ENCODE assay signal across 7 mouse cellular contexts in genomic region chr1:185329851-185330250, GRCm38 (mm10). TPM values are rescaled to one million over a fixed set of nuclear protein-coding genes. Genes with fewer than 3 reads are reported as not detected.
A peak's percentile ranks its signal among the peaks of the same experiment; 100 is the strongest.
DNase-seq lines count a peak whose midpoint lies in the region; ATAC-seq and TF ChIP-seq lines count a peak whose summit lies in the region.

No protein-coding gene starts in this region.

- peak overlapping the region; percentile 77; the same call in 1 of the 2 replicates for H3K4me2 ChIP-seq in intestine, embryonic 14.5 days (ENCODE audit: low read length)
- H3K4me2 ChIP-seq in intestine, embryonic 15.5 days (replicated peaks), result no peak overlapping the region; the same call in 1 of the 2 replicates
- H3K4me2 ChIP-seq in hindbrain, embryonic 14.5 days (replicated peaks), result peak overlapping the region; percentile 64; the same call in 1 of the 2 replicates
- peak overlapping the region; percentile 73; the same call in 1 of the 2 replicates for H3K4me2 ChIP-seq in midbrain, embryonic 13.5 days (replicated peaks)

- peak overlapping the region; percentile 98; the same call in 1 of the 2 replicates for H3K4me3 ChIP-seq in intestine, embryonic 14.5 days (ENCODE audit: low read depth, low read length)
- no peak overlapping the region for H3K4me3 ChIP-seq in intestine, embryonic 15.5 days (replicated peaks)
- peak overlapping the region; percentile 81 to 98 for H3K4me3 ChIP-seq in MEL (ENCODE audit: control insufficient read depth in 1 of 2, insufficient read depth in 1 of 2, low read depth in 2 of 2, low read length in 2 of 2)
- peak overlapping the region; percentile 66; the same call in 1 of the 2 replicates for H3K4me3 ChIP-seq in hindbrain, embryonic 14.5 days (replicated peaks; ENCODE audit: low read length)
- no peak overlapping the region for H3K4me3 ChIP-seq in midbrain, embryonic 13.5 days (replicated peaks)

- no peak for TF ChIP-seq POLR2A in MEL (IDR thresholded peaks at IDR 0.05; ENCODE audit: control insufficient read depth in 1 of 2, insufficient read depth in 1 of 2, low read depth in 1 of 2, low read length in 2 of 2, poor library complexity in 1 of 2)

- TF ChIP-seq RAD21 in MEL (IDR thresholded peaks at IDR 0.05; ENCODE audit: low read depth, low read length), result no peak

- H3K36me3 ChIP-seq in intestine, embryonic 14.5 days (ENCODE audit: control insufficient read depth, insufficient read depth, low read length), result peaks cover 25% of the 10 kb centered on the region
- peaks cover 10% of the 10 kb centered on the region; the same call in 1 of the 2 replicates for H3K36me3 ChIP-seq in intestine, embryonic 15.5 days
- peaks cover 3 to 10% of the 10 kb centered on the region in 2 experiments for H3K36me3 ChIP-seq in MEL (ENCODE audit: control insufficient read depth in 1 of 2, insufficient read depth in 2 of 2, low read length in 2 of 2)
- H3K36me3 ChIP-seq in hindbrain, embryonic 14.5 days (replicated peaks; ENCODE audit: control insufficient read depth, insufficient read depth), result peaks cover 16% of the 10 kb centered on the region
- H3K36me3 ChIP-seq in midbrain, embryonic 13.5 days, result peaks cover 20% of the 10 kb centered on the region

- TF ChIP-seq CTCF in MEL (IDR thresholded peaks at IDR 0.05 in 2 of 3, conservative IDR thresholded peaks at IDR 0.05 in 1 of 3; ENCODE audit: control insufficient read depth in 1 of 3, insufficient read depth in 1 of 3, low read depth in 2 of 3, low read length in 3 of 3, poor library complexity in 1 of 3, severe bottlenecking in 1 of 3), result no peak

- no peak for DNase-seq in intestine, embryonic 14.5 days (ENCODE audit: low spot score)
- DNase-seq in MEL (ENCODE audit: low read depth, low spot score), result no peak
- DNase-seq in hindbrain, embryonic 14.5 days (ENCODE audit: low spot score), result no peak
- DNase-seq in cerebellum, postnatal 36 days, result no peak
- DNase-seq in frontal cortex, postnatal 36 days (ENCODE audit: low spot score in 2 of 2), result no peak

- H3K79me2 ChIP-seq in MEL (ENCODE audit: control insufficient read depth, insufficient read depth, low read length, poor library complexity), result peaks cover 9% of the 10 kb centered on the region

- peaks cover 21% of the 10 kb centered on the region for H3K4me1 ChIP-seq in intestine, embryonic 14.5 days (replicated peaks; ENCODE audit: control insufficient read depth, insufficient read depth, low read length)
- H3K4me1 ChIP-seq in intestine, embryonic 15.5 days (replicated peaks), result no peaks in the 10 kb centered on the region
- H3K4me1 ChIP-seq in MEL (ENCODE audit: control insufficient read depth in 1 of 2, insufficient read depth in 2 of 2, low read length in 2 of 2), result peaks cover 2 to 11% of the 10 kb centered on the region in 2 experiments; a peak in 2 of 4 replicates
- peaks cover 20% of the 10 kb centered on the region for H3K4me1 ChIP-seq in hindbrain, embryonic 14.5 days (replicated peaks; ENCODE audit: control insufficient read depth, insufficient read depth, low read length)
- peaks cover 39% of the 10 kb centered on the region for H3K4me1 ChIP-seq in midbrain, embryonic 13.5 days (replicated peaks)

- H3K9ac ChIP-seq in intestine, embryonic 14.5 days (ENCODE audit: low read length), result no peak overlapping the region
- H3K9ac ChIP-seq in intestine, embryonic 15.5 days, result no peak overlapping the region
- H3K9ac ChIP-seq in MEL (ENCODE audit: control insufficient read depth, low read depth, low read length, poor library complexity, severe bottlenecking), result peak overlapping the region; percentile 69
- no peak overlapping the region for H3K9ac ChIP-seq in hindbrain, embryonic 14.5 days
- H3K9ac ChIP-seq in midbrain, embryonic 13.5 days (replicated peaks), result no peak overlapping the region

- no peaks in the 10 kb centered on the region for H3K9me3 ChIP-seq in intestine, embryonic 14.5 days (ENCODE audit: control insufficient read depth, low read length)
- no peaks in the 10 kb centered on the region for H3K9me3 ChIP-seq in intestine, embryonic 15.5 days
- no peaks in the 10 kb centered on the region for H3K9me3 ChIP-seq in MEL (replicated peaks; ENCODE audit: insufficient read depth, low read length)
- H3K9me3 ChIP-seq in hindbrain, embryonic 14.5 days (ENCODE audit: control insufficient read depth, low read length), result no peaks in the 10 kb centered on the region
- no peaks in the 10 kb centered on the region for H3K9me3 ChIP-seq in midbrain, embryonic 13.5 days

- 96% methylated on average over 8 of the region's 8 CpGs for WGBS in intestine, embryonic 14.5 days
- WGBS in intestine, embryonic 15.5 days, result 91% methylated on average over 8 of the region's 8 CpGs
- 91% methylated on average over 8 of the region's 8 CpGs for WGBS in hindbrain, embryonic 14.5 days
- WGBS in midbrain, embryonic 13.5 days, result 92% methylated on average over 8 of the region's 8 CpGs

- no peak for ATAC-seq in intestine, embryonic 14.5 days (replicated peaks; ENCODE audit: low FRiP score, low TSS enrichment, low read depth)
- no peak for ATAC-seq in intestine, embryonic 15.5 days
- ATAC-seq in hindbrain, embryonic 14.5 days (ENCODE audit: low FRiP score), result no peak
- ATAC-seq in midbrain, embryonic 13.5 days, result no peak

- H3K27me3 ChIP-seq in intestine, embryonic 14.5 days (replicated peaks; ENCODE audit: control insufficient read depth, insufficient read depth, low read length), result no peaks in the 10 kb centered on the region
- H3K27me3 ChIP-seq in intestine, embryonic 15.5 days (replicated peaks), result no peaks in the 10 kb centered on the region
- H3K27me3 ChIP-seq in MEL (ENCODE audit: control insufficient read depth in 1 of 2, insufficient read depth in 2 of 2, low read length in 2 of 2), result no peaks in the 10 kb centered on the region
- H3K27me3 ChIP-seq in hindbrain, embryonic 14.5 days (ENCODE audit: control insufficient read depth, insufficient read depth, low read length), result no peaks in the 10 kb centered on the region
- H3K27me3 ChIP-seq in midbrain, embryonic 13.5 days, result no peaks in the 10 kb centered on the region

- no peak for TF ChIP-seq EP300 in MEL (IDR thresholded peaks at IDR 0.05; ENCODE audit: low read depth in 1 of 2, low read length in 2 of 2)

- no peak overlapping the region for H3K27ac ChIP-seq in intestine, embryonic 14.5 days (ENCODE audit: low read depth)
- no peak overlapping the region for H3K27ac ChIP-seq in intestine, embryonic 15.5 days
- H3K27ac ChIP-seq in MEL (ENCODE audit: control insufficient read depth, low read depth, low read length), result peak overlapping the region; percentile 69
- H3K27ac ChIP-seq in hindbrain, embryonic 14.5 days, result no peak overlapping the region
- no peak overlapping the region for H3K27ac ChIP-seq in midbrain, embryonic 13.5 days

TF ChIP-seq in MEL, 35 proteins besides CTCF, POLR2A, EP300 and RAD21 (continues in another document):
- TF ChIP-seq MAX (IDR thresholded peaks at IDR 0.05; ENCODE audit: low read length) (no peak), GABPA (IDR thresholded peaks at IDR 0.05; ENCODE audit: low read depth, low read length) (no peak), TAL1 (IDR thresholded peaks at IDR 0.05; ENCODE audit: low read length) (no peak), ZMIZ1 (IDR thresholded peaks at IDR 0.05; ENCODE audit: low read depth, low read length) (no peak), TBP (IDR thresholded peaks at IDR 0.05; ENCODE audit: low read depth, low read length) (no peak), MEF2A (IDR thresholded peaks at IDR 0.05; ENCODE audit: extremely low read depth, insufficient replicate concordance, low read depth, low read length, poor library complexity, severe bottlenecking) (no peak), MAZ (IDR thresholded peaks at IDR 0.05; ENCODE audit: low read depth, low read length) (no peak), CHD2 (IDR thresholded peaks at IDR 0.05; ENCODE audit: low read length) (no peak), ELF1 (IDR thresholded peaks at IDR 0.05; ENCODE audit: low read depth, low read length) (no peak), CHD1 (IDR thresholded peaks at IDR 0.05; ENCODE audit: low read depth, low read length) (no peak), MYB (IDR thresholded peaks at IDR 0.05; ENCODE audit: low read depth, low read length) (no peak), UBTF (IDR thresholded peaks at IDR 0.05; ENCODE audit: borderline replicate concordance, insufficient read depth, low read depth, low read length) (no peak), JUND (IDR thresholded peaks at IDR 0.05; ENCODE audit: low read depth, low read length) (no peak), BHLHE40 (IDR thresholded peaks at IDR 0.05; ENCODE audit: borderline replicate concordance, low read depth, low read length) (no peak)

RNA-seq across cellular contexts. Expression of gene Iars2, which starts 0.7 kb away (rescaled TPM):
- 46.3 and 52.7 TPM in 2 replicates for polyA plus RNA-seq in intestine, embryonic 14.5 days (2014; fragmentation: Nextera tagmentation; extraction: Ambion mirVana)
- polyA plus RNA-seq in intestine, embryonic 15.5 days (2015; fragmentation: Nextera tagmentation; extraction: Ambion mirVana), result 61.9 and 66.9 TPM in 2 replicates
- total RNA-seq in MEL (2012; rRNA removed), result 36.9 and 39.9 TPM in 2 replicates
- polyA plus RNA-seq in MEL (2012; ENCODE audit: insufficient read depth in 1 of 2, insufficient read length in 2 of 2, low read depth in 1 of 2, low replicate concordance in 2 of 2, missing spikeins in 1 of 2), result 10 to 100 TPM in 1 of 2 experiments, not detected in 1; 43.9 TPM
- 18.4 and 21.4 TPM in 2 replicates for polyA plus RNA-seq in hindbrain, embryonic 14.5 days (2014; fragmentation: Nextera tagmentation; extraction: Ambion mirVana)
- polyA plus RNA-seq in midbrain, embryonic 13.5 days (2015; fragmentation: Nextera tagmentation; extraction: Ambion mirVana), result 19.4 and 19.9 TPM in 2 replicates

RNA-seq across cellular contexts. Expression of gene Bpnt1, which starts 2.1 kb away (rescaled TPM):
- 52.3 and 52.6 TPM in 2 replicates for polyA plus RNA-seq in intestine, embryonic 14.5 days (2014; fragmentation: Nextera tagmentation; extraction: Ambion mirVana)
- polyA plus RNA-seq in intestine, embryonic 15.5 days (2015; fragmentation: Nextera tagmentation; extraction: Ambion mirVana), result 210 and 233 TPM in 2 replicates
- 28.5 and 29.1 TPM in 2 replicates for total RNA-seq in MEL (2012; rRNA removed)
- polyA plus RNA-seq in MEL (2012; ENCODE audit: insufficient read depth in 1 of 2, insufficient read length in 2 of 2, low read depth in 1 of 2, low replicate concordance in 2 of 2, missing spikeins in 1 of 2), result 10 to 100 TPM in 1 of 2 experiments, not detected in 1; 22.0 TPM
- polyA plus RNA-seq in hindbrain, embryonic 14.5 days (2014; fragmentation: Nextera tagmentation; extraction: Ambion mirVana), result 38.1 and 46.1 TPM in 2 replicates
- polyA plus RNA-seq in midbrain, embryonic 13.5 days (2015; fragmentation: Nextera tagmentation; extraction: Ambion mirVana), result 37.4 and 37.6 TPM in 2 replicates

RNA-seq across cellular contexts. Expression of gene Eprs, which starts 33.0 kb away (rescaled TPM):
- polyA plus RNA-seq in intestine, embryonic 14.5 days (2014; fragmentation: Nextera tagmentation; extraction: Ambion mirVana), result 143 and 149 TPM in 2 replicates
- polyA plus RNA-seq in intestine, embryonic 15.5 days (2015; fragmentation: Nextera tagmentation; extraction: Ambion mirVana), result 161 and 164 TPM in 2 replicates
- total RNA-seq in MEL (2012; rRNA removed), result 177 and 197 TPM in 2 replicates
- polyA plus RNA-seq in MEL (2012; ENCODE audit: insufficient read depth in 1 of 2, insufficient read length in 2 of 2, low read depth in 1 of 2, low replicate concordance in 2 of 2, missing spikeins in 1 of 2), result 100 to 1,000 TPM; 177 to 355 TPM
- polyA plus RNA-seq in hindbrain, embryonic 14.5 days (2014; fragmentation: Nextera tagmentation; extraction: Ambion mirVana), result 142 and 143 TPM in 2 replicates
- 142 and 144 TPM in 2 replicates for polyA plus RNA-seq in midbrain, embryonic 13.5 days (2015; fragmentation: Nextera tagmentation; extraction: Ambion mirVana)

Comparison
In these comparisons a context has a peak if more than half of its experiments do, and no peak if none do; other contexts are left out.
1. H3K4me3 ChIP-seq: peak in intestine, embryonic 14.5 days (single experiment), MEL (2 of 2) and hindbrain, embryonic 14.5 days (single experiment); none in intestine, embryonic 15.5 days (single experiment) and midbrain, embryonic 13.5 days (single experiment).